In the genomic region with DNA sequence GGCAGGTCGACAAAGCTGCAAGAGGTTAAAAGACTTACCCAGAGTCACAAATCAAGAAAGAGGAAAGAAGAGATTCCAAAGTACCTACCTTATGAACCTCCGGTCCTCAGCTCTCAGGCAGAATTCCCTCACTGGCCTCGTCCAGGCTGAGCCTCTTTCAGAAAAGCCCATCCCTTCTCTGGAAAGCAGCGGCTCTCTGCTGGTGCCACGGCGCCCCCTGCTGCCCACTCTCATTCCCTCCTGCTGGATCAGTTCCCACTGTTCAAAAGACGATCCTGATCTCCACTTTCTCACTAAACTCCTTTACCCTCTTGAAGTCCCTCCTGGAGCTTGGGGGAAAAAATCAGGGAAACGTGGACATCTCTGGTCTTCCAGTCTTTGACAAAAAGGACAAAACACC, we compare ENCODE assay signal across 8 mouse cellular contexts. TPM values are rescaled to one million over a fixed set of nuclear protein-coding genes. Genes with fewer than 3 reads are reported as not detected.
DNase-seq lines count a peak whose midpoint lies in the region; ATAC-seq lines count a peak whose summit lies in the region.

No protein-coding gene starts in this region.

- no peaks in the 10 kb centered on the region for H3K36me3 ChIP-seq in liver, embryonic 12.5 days
- no peaks in the 10 kb centered on the region for H3K36me3 ChIP-seq in kidney, embryonic 16.5 days (ENCODE audit: insufficient read depth, low read length)
- no peaks in the 10 kb centered on the region for H3K36me3 ChIP-seq in liver, embryonic 13.5 days

- no peak overlapping the region for H3K4me2 ChIP-seq in liver, embryonic 12.5 days
- H3K4me2 ChIP-seq in kidney, embryonic 16.5 days (replicated peaks; ENCODE audit: low read depth, low read length) = no peak overlapping the region
- H3K4me2 ChIP-seq in liver, embryonic 13.5 days = no peak overlapping the region

- no peak overlapping the region for H3K27ac ChIP-seq in liver, embryonic 12.5 days
- no peak overlapping the region for H3K27ac ChIP-seq in kidney, embryonic 16.5 days (ENCODE audit: low read length)
- H3K27ac ChIP-seq in liver, embryonic 13.5 days = no peak overlapping the region

- no peaks in the 10 kb centered on the region for H3K9me3 ChIP-seq in liver, embryonic 12.5 days (replicated peaks)
- no peaks in the 10 kb centered on the region for H3K9me3 ChIP-seq in kidney, embryonic 16.5 days (ENCODE audit: low read length)
- H3K9me3 ChIP-seq in liver, embryonic 13.5 days (replicated peaks) = no peaks in the 10 kb centered on the region

- H3K4me1 ChIP-seq in liver, embryonic 12.5 days = no peaks in the 10 kb centered on the region
- H3K4me1 ChIP-seq in kidney, embryonic 16.5 days (ENCODE audit: insufficient read depth, low read length) = peaks cover 9% of the 10 kb centered on the region; the same call in 1 of the 2 replicates
- H3K4me1 ChIP-seq in liver, embryonic 13.5 days (replicated peaks) = no peaks in the 10 kb centered on the region

- WGBS in liver, embryonic 12.5 days (ENCODE audit: insufficient replicate concordance) = 4% methylated on average over 7 of the region's 8 CpGs
- 0% methylated on average over 8 of the region's 8 CpGs for WGBS in kidney, embryonic 16.5 days
- 0% methylated on average over 7 of the region's 8 CpGs for WGBS in liver, embryonic 13.5 days (ENCODE audit: insufficient replicate concordance)

- no peak overlapping the region for H3K4me3 ChIP-seq in liver, embryonic 12.5 days
- no peak overlapping the region for H3K4me3 ChIP-seq in kidney, embryonic 16.5 days (ENCODE audit: low read length)
- no peak overlapping the region for H3K4me3 ChIP-seq in liver, embryonic 13.5 days (replicated peaks)

- DNase-seq in liver = peak; percentile 81
- peak; percentile 83 to 92 for DNase-seq in cerebellum, postnatal 4 days (ENCODE audit: low spot score in 2 of 2)
- DNase-seq in gastrocnemius, adult 8-10 months (ENCODE audit: low spot score in 2 of 2) = peak; percentile 55 to 59
- peak; percentile 48 for DNase-seq in liver, embryonic 13.5 days
- DNase-seq in ovary, postnatal 10 days (ENCODE audit: low spot score) = peak; percentile 70
- peak; percentile 67 for DNase-seq in thymus, postnatal 0 days (ENCODE audit: low spot score)

- H3K9ac ChIP-seq in liver, embryonic 12.5 days = no peak overlapping the region
- H3K9ac ChIP-seq in kidney, embryonic 16.5 days (replicated peaks; ENCODE audit: low read length) = 0 out of 2 replicates have a peak overlapping the region, but pooled peaks have one; percentile 42
- no peak overlapping the region for H3K9ac ChIP-seq in liver, embryonic 13.5 days

- H3K27me3 ChIP-seq in liver, embryonic 12.5 days (replicated peaks) = peaks cover 68% of the 10 kb centered on the region
- peaks cover 11% of the 10 kb centered on the region for H3K27me3 ChIP-seq in kidney, embryonic 16.5 days (ENCODE audit: insufficient read depth, low read length)
- H3K27me3 ChIP-seq in liver, embryonic 13.5 days = peaks cover 41% of the 10 kb centered on the region

- ATAC-seq in liver, embryonic 12.5 days = no peak
- ATAC-seq in kidney, embryonic 16.5 days (ENCODE audit: low FRiP score, low TSS enrichment) = peak; percentile 53; the same call in 1 of the 2 replicates
- no peak for ATAC-seq in liver, embryonic 13.5 days (ENCODE audit: low read depth)

RNA-seq across cellular contexts. Expression of a gene that starts 15.9 kb away (rescaled TPM):
- 1,190 and 1,274 TPM in 2 replicates for polyA plus RNA-seq in liver, embryonic 12.5 days (2016; fragmentation: Nextera tagmentation; extraction: Ambion mirVana)
- total RNA-seq in gastrocnemius, adult 8-10 months (2022) = 1,000 to 10,000 TPM; 1,384 to 1,601 (median 1,420) TPM
- polyA plus RNA-seq in kidney, embryonic 16.5 days (2015; fragmentation: Nextera tagmentation; extraction: Ambion mirVana) = 1,273 and 1,285 TPM in 2 replicates
- 1,198 and 1,374 TPM in 2 replicates for polyA plus RNA-seq in liver, embryonic 13.5 days (2015; fragmentation: Nextera tagmentation; extraction: Ambion mirVana)
- 2,029 and 2,097 TPM in 2 replicates for polyA plus RNA-seq in thymus, postnatal 0 days (2015; fragmentation: Nextera tagmentation; extraction: Ambion mirVana)

RNA-seq across cellular contexts. Expression of a gene that starts 48.2 kb away (rescaled TPM):
- 73.5 and 91.5 TPM in 2 replicates for polyA plus RNA-seq in liver, embryonic 12.5 days (2016; fragmentation: Nextera tagmentation; extraction: Ambion mirVana)
- under 1 TPM in 2 of 4 experiments, not detected in 2; 0.46 to 0.68 TPM for total RNA-seq in gastrocnemius, adult 8-10 months (2022)
- polyA plus RNA-seq in kidney, embryonic 16.5 days (2015; fragmentation: Nextera tagmentation; extraction: Ambion mirVana) = 122 and 129 TPM in 2 replicates
- 69.3 and 83.8 TPM in 2 replicates for polyA plus RNA-seq in liver, embryonic 13.5 days (2015; fragmentation: Nextera tagmentation; extraction: Ambion mirVana)
- polyA plus RNA-seq in thymus, postnatal 0 days (2015; fragmentation: Nextera tagmentation; extraction: Ambion mirVana) = 106 and 107 TPM in 2 replicates
